Mouse (Mus musculus): Measurements from ENCODE around the gene Spin2d. TPM values are rescaled to one million over a fixed set of nuclear protein-coding genes. Genes with fewer than 3 reads are reported as not detected.
"Not testable (repeated sequence)": the region's sequence is repeated elsewhere in the genome, so short reads cannot be mapped to it uniquely, and the experiment has no call there.

Spin2d gene
- not detected for total RNA-seq (2021)

DNA sequence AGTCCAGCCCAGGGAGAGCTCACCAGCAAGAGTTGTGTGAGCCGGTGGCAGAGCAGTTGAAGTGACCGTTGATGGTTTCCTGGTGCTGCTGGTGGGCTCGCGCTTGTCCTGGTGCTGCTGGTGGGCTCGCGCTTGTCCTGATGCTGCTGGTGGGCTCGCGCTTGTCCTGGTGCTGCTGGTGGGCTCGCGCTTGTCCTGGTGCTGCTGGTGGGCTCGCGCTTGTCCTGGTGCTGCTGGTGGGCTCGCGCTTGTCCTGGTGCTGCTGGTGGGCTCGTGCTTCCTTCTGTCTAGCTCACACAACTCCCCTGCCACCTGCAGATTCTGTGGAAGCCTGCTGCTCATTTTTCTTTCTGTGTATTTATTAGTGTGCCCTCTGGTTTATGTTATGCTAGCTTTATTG lies at the start of gene Spin2d:
TSS of gene Spin2d (minus strand) at position 101 of the 400 bp plus-strand sequence.
- DNase-seq (ENCODE audit: low spot score); intact Hi-C loops (cut with DNase I): not testable (repeated sequence)

DNA sequence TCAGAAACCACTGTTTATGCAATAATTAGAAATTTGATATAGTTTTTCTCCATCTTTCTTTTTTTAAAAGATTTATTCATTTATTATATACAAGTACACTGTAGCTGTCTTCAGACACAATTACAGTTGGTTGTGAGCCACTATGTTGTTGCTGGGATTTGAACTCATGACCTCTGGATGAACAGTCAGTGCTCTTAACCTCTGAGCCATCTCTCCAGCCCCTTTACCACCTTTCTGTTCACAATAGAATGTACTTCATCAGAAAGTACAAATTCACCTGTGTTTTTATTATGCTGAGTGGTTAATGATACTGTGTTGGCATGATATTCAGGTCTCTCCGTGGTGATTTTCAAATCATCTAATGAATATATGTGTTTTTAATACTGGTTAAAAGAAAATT lies 48.6 kb upstream of the Spin2d start:
- intact Hi-C loops (cut with DNase I), result no loop called here
- DNase-seq (ENCODE audit: low spot score), result no peak

DNA sequence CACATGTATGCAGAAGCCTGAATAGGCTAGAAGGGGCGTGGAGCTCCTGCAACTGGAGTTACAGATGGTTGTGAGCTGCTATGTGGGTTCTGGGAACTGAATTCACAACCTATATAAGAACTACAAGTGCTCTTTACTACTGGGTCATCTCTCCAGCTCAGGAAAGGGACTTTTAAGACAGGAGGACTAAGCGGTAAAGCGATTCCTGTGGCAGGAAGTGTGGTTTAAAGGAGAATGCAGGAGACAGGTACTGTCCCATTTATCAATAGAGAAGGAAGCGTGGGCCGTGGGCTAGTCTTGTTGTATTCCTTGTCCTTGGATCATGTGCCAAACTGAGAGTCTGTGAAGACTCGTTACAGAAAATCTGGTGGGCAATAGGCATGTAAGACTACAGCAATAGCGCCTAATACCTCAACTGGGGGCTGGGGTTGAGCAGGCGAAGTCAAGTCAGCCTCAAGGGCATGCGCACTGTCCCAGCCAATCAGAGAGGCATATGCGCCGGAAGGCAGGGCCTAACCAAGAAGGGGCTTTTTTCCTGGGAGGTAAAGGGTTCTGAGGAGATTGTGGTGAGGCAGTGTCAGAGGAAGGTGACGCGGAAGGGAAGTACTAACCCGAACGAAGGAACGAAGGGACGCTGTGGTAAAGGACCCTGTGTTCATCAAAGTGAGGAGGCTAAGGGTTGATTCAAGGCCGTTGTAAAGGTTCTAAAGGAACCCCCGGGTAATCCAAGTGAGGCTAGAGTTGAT lies 37.2 kb upstream of the Spin2d start, which contains the start of gene Xlr4b:
TSS of gene Xlr4b (plus strand) at position 515 of the 746 bp plus-strand sequence.
- DNase-seq (ENCODE audit: low spot score); intact Hi-C loops (cut with DNase I): not testable (repeated sequence)

DNA sequence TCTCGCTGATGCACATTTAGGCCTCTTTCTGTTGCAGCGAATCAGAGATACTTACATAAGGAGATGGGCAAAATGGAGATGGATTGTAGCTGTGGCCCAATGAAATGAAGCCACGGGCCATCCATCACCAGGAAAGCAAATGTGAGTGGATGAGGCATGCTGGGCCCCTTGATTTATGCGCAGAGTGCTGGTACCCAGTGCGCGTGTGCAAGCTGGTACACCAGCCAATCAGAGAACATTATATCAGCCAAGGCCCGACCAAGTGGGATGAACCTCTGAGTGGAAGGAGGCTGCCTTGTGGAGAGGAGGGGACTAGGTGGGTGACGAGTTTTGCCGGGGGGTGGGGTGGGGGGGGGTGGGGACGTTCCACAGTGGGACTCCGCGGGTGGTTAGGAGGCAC lies 15.1 kb upstream of the Spin2d start, which contains the start of gene Xlr3b:
TSS of gene Xlr3b (plus strand) at position 274 of the 400 bp plus-strand sequence.
- intact Hi-C loops (cut with DNase I); DNase-seq (ENCODE audit: low spot score): not testable (repeated sequence)

DNA sequence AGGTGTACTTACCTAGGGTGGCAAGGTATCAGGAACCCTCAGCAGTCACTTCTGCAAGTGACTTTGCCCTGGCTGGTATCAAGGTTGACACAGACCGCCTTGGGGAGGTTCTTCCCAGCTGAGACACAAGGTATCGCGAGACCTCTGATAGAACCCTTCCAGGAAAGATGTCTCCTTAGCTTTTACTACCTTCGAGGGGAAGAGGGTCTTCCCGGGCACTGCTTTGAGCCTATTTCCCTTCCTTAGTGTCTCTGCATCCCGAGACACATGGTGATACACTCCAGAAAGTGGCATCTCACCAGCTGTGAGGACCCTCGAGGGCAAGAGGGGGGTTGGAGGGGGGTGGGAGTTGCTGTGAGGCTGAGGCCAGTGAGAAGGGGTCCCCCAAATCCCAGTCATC lies 27.4 kb downstream of the Spin2d start, which contains the start of gene DXBay18:
TSS of gene DXBay18 (minus strand) at position 101 of the 400 bp plus-strand sequence.
- DNase-seq (ENCODE audit: low spot score); intact Hi-C loops (cut with DNase I): not testable (repeated sequence)

DNA sequence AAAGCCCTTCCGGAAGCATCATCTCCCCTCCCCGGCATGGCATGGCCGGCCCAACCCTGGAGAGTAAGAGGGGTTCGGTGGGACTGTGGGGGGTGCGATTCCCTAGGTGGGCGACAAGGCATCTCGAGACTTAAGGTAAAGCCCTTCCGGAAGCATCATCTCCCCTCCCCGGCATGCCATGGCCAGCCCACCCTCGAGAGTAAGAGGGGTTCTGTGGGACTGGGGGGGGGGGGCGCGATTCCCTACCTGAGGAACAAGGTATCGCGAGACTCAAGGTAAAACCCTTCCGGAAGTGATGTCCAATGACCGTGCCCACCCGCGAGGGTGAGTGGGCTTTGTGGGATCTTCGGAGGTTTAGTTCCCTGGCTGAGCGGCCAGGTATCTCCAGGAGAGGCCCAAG lies 28.3 kb downstream of the Spin2d start, which contains the start of gene Xlr5b:
TSS of gene Xlr5b (plus strand) at position 301 of the 400 bp plus-strand sequence.
- DNase-seq (ENCODE audit: low spot score); intact Hi-C loops (cut with DNase I): not testable (repeated sequence)

DNA sequence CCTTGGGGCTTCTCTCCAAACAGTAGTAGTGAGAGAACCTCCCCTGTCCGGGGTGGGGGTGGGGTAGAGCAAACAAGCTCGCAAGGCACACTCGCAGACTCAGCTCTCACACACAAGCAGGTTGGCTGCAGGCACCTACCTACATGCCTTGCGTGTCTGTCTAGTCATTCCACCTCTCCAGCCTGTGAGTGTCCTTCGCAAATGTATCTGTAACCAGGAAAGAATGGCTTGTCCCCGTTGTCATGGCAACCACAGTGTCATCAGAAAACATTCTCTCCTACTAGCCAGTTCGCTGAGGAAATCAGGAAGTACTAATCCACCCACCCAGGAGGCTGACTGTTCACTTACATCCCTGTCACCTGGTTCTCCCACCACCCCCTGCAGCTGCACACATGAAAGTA lies 33.6 kb downstream of the Spin2d start:
- DNase-seq (ENCODE audit: low spot score); intact Hi-C loops (cut with DNase I): not testable (repeated sequence)

Other genes with a start within 250 kb of the Spin2d start
- gene Zfp185, start 189.7 kb downstream of the Spin2d start, total RNA-seq (2021), result 1 to 10 TPM; 1.2 to 1.9 TPM
- gene Pnma5, start 139.9 kb downstream of the Spin2d start, total RNA-seq (2021), result not detected
- not detected for gene Pnma3, start 112.2 kb downstream of the Spin2d start, total RNA-seq (2021)
- 1 to 10 TPM in 1 of 2 experiments, under 1 TPM in 1; 0.94 to 1.5 TPM for gene Xlr4a, start 94.5 kb downstream of the Spin2d start, total RNA-seq (2021)
- under 1 TPM; 0.44 to 0.67 TPM for gene Xlr3a, start 79.9 kb downstream of the Spin2d start, total RNA-seq (2021)
- not detected for gene Gm14685, start 59.9 kb downstream of the Spin2d start, total RNA-seq (2021)
- not detected for gene Xlr5b, start 28.2 kb downstream of the Spin2d start, total RNA-seq (2021)
- gene DXBay18, start 27.5 kb downstream of the Spin2d start, total RNA-seq (2021), result not detected
- gene Xlr3b, start 15.2 kb upstream of the Spin2d start, total RNA-seq (2021), result 1 to 10 TPM in 1 of 2 experiments, under 1 TPM in 1; 0.60 to 1.3 TPM
- under 1 TPM; 0.60 to 0.67 TPM for gene Xlr4b, start 37.3 kb upstream of the Spin2d start, total RNA-seq (2021)
- 1 to 10 TPM; 6.9 to 7.5 TPM for gene F8a, start 51.3 kb upstream of the Spin2d start, total RNA-seq (2021)
- not detected for gene Xlr4c, start 66.1 kb upstream of the Spin2d start, total RNA-seq (2021)
- gene Xlr3c, start 88.4 kb upstream of the Spin2d start, total RNA-seq (2021), result not detected
- gene Xlr5a, start 116.0 kb upstream of the Spin2d start, total RNA-seq (2021), result not detected
- not detected for gene Xlr5c, start 116.0 kb upstream of the Spin2d start, total RNA-seq (2021)
- gene Gm45015, start 159.9 kb upstream of the Spin2d start, total RNA-seq (2021), result not detected
- 1 to 10 TPM; 4.4 to 5.2 TPM for gene Zfp275, start 165.6 kb upstream of the Spin2d start, total RNA-seq (2021)
- gene Gm18336, start 221.7 kb upstream of the Spin2d start, total RNA-seq (2021), result not detected
- gene Zfp92, start 234.1 kb upstream of the Spin2d start, total RNA-seq (2021), result not detected